Mouse (Mus musculus) forebrain, embryonic 11.5 days (tissue): Measurements from ENCODE around the gene Gpr137. TPM values are rescaled to one million over a fixed set of nuclear protein-coding genes. Genes with fewer than 3 reads are reported as not detected.

Source experiments
- ATAC-seq: fragments of 200-750 bp; cut with Nextera tagmentation; replicated peaks from 2 replicates; pipeline ENCODE4 v1.8.0; 2017; ENCODE audit warnings: moderate TSS enrichment; ENCODE audit not compliant: low FRiP score
- DNase-seq: peaks from one replicate; pipeline ENCODE4 v3.0.0-alpha.2; 2017; ENCODE audit warnings: low spot score
- H3K27ac ChIP-seq: fragments of 300-500 bp; sonication (generic); 2 replicates; pipeline ENCODE4 v1.5.1; 2014; ENCODE audit warnings: low read depth, low read length
- H3K27me3 ChIP-seq: fragments of 300-500 bp; sonication (generic); 2 replicates; pipeline ENCODE4 v1.6.1; 2014; ENCODE audit warnings: mild to moderate bottlenecking, low read length, mixed read lengths; ENCODE audit not compliant: control insufficient read depth, insufficient read depth
- H3K36me3 ChIP-seq: fragments of 300-500 bp; sonication (generic); 2 replicates; pipeline ENCODE4 v1.6.1; 2014; ENCODE audit warnings: mild to moderate bottlenecking, low read length, moderate library complexity, mixed read lengths; ENCODE audit not compliant: control insufficient read depth, insufficient read depth
- H3K4me1 ChIP-seq: fragments of 300-500 bp; sonication (generic); replicated peaks from 2 replicates; pipeline ENCODE4 v1.6.1; 2014; ENCODE audit warnings: low read length, mixed read lengths; ENCODE audit not compliant: control insufficient read depth, insufficient read depth
- H3K4me2 ChIP-seq: fragments of 300-500 bp; sonication (generic); 2 replicates; pipeline ENCODE4 v1.6.1; 2014; ENCODE audit warnings: low read depth, mild to moderate bottlenecking, low read length, moderate library complexity, mixed read lengths; ENCODE audit not compliant: severe bottlenecking
- H3K4me3 ChIP-seq: fragments of 300-500 bp; sonication (generic); 2 replicates; pipeline ENCODE4 v1.5.1; 2014; ENCODE audit warnings: low read depth, low read length
- H3K9ac ChIP-seq: fragments of 300-500 bp; sonication (generic); 2 replicates; pipeline ENCODE4 v1.6.1; 2014; ENCODE audit warnings: low read length
- H3K9me3 ChIP-seq: fragments of 300-500 bp; sonication (generic); 2 replicates; pipeline ENCODE4 v1.6.1; 2016; ENCODE audit warnings: low read length, mixed read lengths; ENCODE audit not compliant: control insufficient read depth
- WGBS: fragments of 180-500 bp; shearing (Covaris S2); extraction: QIAGEN DNeasy Blood & Tissue Kit; methylation state at CpG from one replicate; pipeline ENCODE4 v1.1.7; 2014; 5-methylcytosine and 5-hydroxymethylcytosine counted together
- polyA plus RNA-seq: library from polyadenylated mRNA; unstranded; fragments of >200 nt; fragmentation: Nextera tagmentation; extraction: Ambion mirVana; gene quantifications from 2 replicates; pipeline ENCODE4 v1.2.1, GENCODE M21; 2014

The Gpr137 gene
- polyA plus RNA-seq, 1 experiment from 2014 or later, result 32.7 TPM

GRCm38 (mm10) chr19:6909021-6909420 is 33.3 kb downstream of the Gpr137 start:
- Histone ChIP-seq H3K36me3 (peaks cover 11% of the 10 kb centered on the region), H3K27me3 (no peaks in the 10 kb centered on the region)

DNA sequence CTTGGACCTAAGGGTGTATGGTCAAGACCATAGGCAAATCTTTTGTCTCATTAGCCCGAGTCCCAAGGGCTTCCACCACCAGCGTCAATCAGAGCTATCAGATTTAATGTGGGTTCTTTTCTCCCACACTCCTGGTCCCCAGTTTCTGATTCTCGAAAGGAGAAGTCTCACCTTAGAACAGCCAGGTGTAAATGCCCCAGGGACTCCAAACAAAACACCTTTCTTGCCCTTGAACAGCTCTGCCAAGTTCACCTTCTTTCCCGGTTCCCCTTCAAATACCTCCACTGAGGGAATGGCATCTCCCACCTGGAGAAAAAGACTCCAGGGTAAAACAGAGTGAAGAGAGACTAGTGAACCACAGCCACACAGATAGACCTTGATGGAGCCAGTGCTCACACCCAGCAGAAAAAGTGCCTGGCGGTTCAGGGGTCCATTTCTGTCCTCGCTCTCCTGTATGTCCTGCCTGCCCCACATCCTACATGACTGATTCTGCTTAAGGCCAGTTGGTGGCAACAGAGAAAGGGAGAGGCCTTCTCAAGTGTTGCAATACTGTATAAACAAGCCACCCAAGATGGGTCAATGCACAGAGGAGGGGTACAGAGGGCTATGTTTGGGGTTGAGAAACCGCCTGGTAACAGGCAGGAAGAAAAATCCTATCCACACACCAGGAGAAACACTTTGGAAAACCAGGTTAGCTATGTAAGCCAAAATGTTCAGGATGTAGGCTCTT is 34.3 kb downstream of the Gpr137 start:
- Histone ChIP-seq H3K4me2 (peak overlapping the region; percentile 93), H3K36me3 (peaks cover 9% of the 10 kb centered on the region), H3K4me3 (no peak overlapping the region), H3K4me1 (peaks cover 15% of the 10 kb centered on the region), H3K27me3 (no peaks in the 10 kb centered on the region), H3K9ac (no peak overlapping the region), H3K9me3 (no peaks in the 10 kb centered on the region), H3K27ac (no peak overlapping the region)
- no peak for ATAC-seq
- WGBS, result 89% methylated on average over 7 of the region's 7 CpGs
- no peak for DNase-seq

More at GRCm38 (mm10) chr19:6909021-6909420, 33.3 kb downstream of the Gpr137 start:
- peaks cover 15% of the 10 kb centered on the region for H3K4me1 ChIP-seq
- no peak for DNase-seq
- H3K27ac ChIP-seq, result peak overlapping the region; percentile 96
- no peaks in the 10 kb centered on the region for H3K9me3 ChIP-seq
- 16% methylated on average over 11 of the region's 11 CpGs for WGBS
- H3K4me3 ChIP-seq, result peak overlapping the region; percentile 65
- H3K4me2 ChIP-seq, result peak overlapping the region; percentile 93
- no peak for ATAC-seq
- peak overlapping the region; percentile 67 for H3K9ac ChIP-seq

DNA sequence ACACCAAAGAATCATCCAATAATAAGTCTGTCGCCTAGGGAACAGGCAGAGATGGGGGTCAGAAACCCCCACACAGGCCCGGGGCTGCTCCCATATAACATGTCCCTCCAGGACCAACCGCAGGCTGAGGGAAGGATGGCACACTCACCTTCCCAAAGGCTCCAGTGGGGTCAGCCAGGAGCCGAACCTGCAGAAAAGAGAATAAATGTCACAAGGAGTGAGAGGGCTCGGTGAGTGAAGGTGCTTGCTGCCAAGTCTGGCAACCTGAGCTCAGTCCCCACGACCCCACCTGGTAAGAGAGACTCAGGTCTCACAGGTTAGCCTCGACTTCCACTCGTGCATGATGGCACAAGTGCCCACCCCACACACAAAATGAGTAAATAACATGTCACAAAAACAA is 35.2 kb downstream of the Gpr137 start:
- Histone ChIP-seq H3K4me1 (peaks cover 15% of the 10 kb centered on the region), H3K27me3 (no peaks in the 10 kb centered on the region), H3K4me2 (no peak overlapping the region), H3K9ac (no peak overlapping the region), H3K27ac (no peak overlapping the region), H3K4me3 (no peak overlapping the region), H3K9me3 (no peaks in the 10 kb centered on the region), H3K36me3 (peaks cover 4% of the 10 kb centered on the region)
- ATAC-seq, result no peak
- 89% methylated on average over 8 of the region's 8 CpGs for WGBS
- no peak for DNase-seq

DNA sequence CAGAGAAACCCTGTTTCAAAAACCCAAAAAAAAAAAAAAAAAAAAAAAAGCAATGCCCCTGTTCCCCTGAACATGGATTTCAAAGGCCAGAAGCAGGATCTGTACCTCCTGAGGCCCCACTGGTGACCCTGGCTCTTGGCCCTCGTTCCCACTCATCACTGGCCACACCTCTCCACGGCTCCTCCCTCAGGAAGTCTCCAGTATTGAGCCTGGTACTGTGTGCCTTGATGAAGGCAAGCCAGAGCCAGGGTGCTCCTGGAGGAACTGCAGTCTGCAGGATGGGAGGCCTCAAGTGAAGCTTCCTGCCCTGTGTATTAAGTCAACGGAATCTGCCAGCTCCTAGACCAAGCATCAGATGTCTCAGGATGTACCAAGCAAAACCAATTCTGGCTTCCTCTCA is 36.1 kb downstream of the Gpr137 start:
- H3K36me3 ChIP-seq, result peaks cover 4% of the 10 kb centered on the region
- no peak overlapping the region for H3K4me3 ChIP-seq
- 88% methylated on average over 3 of the region's 3 CpGs for WGBS
- no peak overlapping the region for H3K4me2 ChIP-seq
- no peak overlapping the region for H3K27ac ChIP-seq
- no peak overlapping the region for H3K9ac ChIP-seq
- H3K9me3 ChIP-seq, result no peaks in the 10 kb centered on the region
- ATAC-seq (no peak), DNase-seq (peak; percentile 47)
- no peaks in the 10 kb centered on the region for H3K27me3 ChIP-seq
- peaks cover 15% of the 10 kb centered on the region for H3K4me1 ChIP-seq

DNA sequence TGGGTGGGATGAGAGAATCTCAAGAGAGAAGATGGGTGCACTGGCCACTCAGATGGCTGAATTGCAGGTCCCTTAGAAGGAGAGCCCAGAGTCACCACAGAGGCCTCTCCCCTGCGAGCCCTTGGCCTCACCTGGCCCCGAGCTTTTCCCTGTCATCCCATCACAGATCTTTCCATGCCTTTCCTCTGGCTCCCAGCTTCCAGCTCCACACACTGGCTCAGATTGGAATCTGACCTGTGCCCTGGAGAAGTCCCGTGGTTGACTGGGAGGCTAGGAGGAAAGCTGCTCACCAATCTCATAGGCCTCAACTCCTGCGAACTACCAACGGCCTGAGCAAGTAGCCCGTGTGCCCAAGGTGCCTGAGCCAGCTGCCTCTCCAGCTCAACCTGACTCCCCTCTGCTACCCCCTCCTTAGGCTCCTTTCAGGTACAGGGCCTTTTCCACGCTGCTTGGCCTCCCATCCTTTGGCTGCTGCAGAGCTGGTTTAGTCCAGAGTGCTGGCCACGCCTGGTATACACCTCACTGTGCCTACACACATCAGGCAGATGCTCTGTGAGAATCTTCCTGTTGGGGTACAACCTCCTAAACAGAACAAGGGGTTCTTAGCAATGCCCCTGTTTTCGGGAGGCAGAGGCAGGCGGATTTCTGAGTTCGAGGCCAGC is 36.7 kb downstream of the Gpr137 start:
- H3K4me2 ChIP-seq, result no peak overlapping the region
- no peaks in the 10 kb centered on the region for H3K27me3 ChIP-seq
- H3K9ac ChIP-seq, result no peak overlapping the region
- H3K4me1 ChIP-seq, result peaks cover 12% of the 10 kb centered on the region; the same call in 1 of the 2 replicates
- no peak overlapping the region for H3K4me3 ChIP-seq
- ATAC-seq (no peak), DNase-seq (no peak)
- peaks cover 4% of the 10 kb centered on the region for H3K36me3 ChIP-seq
- no peak overlapping the region for H3K27ac ChIP-seq
- H3K9me3 ChIP-seq, result no peaks in the 10 kb centered on the region
- 94% methylated on average over 11 of the region's 11 CpGs for WGBS

DNA sequence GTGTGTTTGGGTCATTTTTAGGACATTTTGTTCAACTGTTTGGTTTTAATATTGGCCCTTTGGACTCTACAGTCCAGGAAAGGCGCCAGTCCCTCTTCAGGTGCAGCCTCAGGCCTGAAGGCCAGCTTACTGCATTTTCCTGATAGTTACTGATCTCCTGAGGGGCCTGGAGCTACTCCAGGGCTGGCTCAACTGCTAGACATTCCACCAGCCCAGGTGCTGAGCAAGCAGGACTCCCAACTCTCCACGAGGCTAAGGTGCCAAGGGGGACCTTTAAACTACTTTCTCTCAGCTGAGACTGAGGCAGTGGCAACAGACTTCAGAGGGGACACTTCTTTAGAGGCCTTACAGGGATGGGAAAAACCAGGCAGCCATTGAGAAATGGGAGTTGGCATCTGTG is 37.4 kb downstream of the Gpr137 start:
- Histone ChIP-seq H3K4me1 (peaks cover 12% of the 10 kb centered on the region; the same call in 1 of the 2 replicates), H3K4me3 (no peak overlapping the region), H3K36me3 (peaks cover 4% of the 10 kb centered on the region), H3K4me2 (no peak overlapping the region), H3K9me3 (no peaks in the 10 kb centered on the region), H3K27me3 (no peaks in the 10 kb centered on the region), H3K9ac (no peak overlapping the region), H3K27ac (no peak overlapping the region)
- DNase-seq (no peak), ATAC-seq (no peak)
- WGBS, result 89% methylated on average over 2 of the region's 2 CpGs

GRCm38 (mm10) chr19:6903031-6903430 is 39.2 kb downstream of the Gpr137 start:
- Histone ChIP-seq H3K4me1 (peaks cover 2% of the 10 kb centered on the region; the same call in 1 of the 2 replicates), H3K27ac (no peak overlapping the region), H3K4me3 (no peak overlapping the region), H3K9ac (no peak overlapping the region), H3K27me3 (no peaks in the 10 kb centered on the region), H3K9me3 (no peaks in the 10 kb centered on the region), H3K4me2 (no peak overlapping the region), H3K36me3 (peaks cover 4% of the 10 kb centered on the region)
- 97% methylated on average over 1 of the region's 1 CpGs for WGBS
- DNase-seq (no peak), ATAC-seq (no peak)

DNA sequence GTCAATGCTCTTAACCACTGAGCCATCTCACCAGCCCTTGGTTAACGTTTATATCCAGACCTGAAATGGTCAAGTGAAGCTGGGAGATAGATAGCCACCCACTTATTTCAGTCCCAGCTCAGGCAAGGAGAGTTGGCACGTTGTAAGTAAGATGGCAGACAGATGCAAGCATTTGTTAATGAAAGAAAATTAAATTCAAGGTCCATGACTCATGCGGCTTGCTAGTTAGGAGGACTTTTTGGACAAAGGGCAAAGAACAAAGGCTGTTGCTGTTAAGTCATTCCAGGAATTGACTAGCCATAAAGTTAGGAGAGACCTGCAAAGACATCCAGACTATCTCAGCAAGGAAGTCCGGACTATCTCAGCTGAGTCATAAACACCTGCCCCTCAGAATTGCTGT is 42.6 kb downstream of the Gpr137 start:
- no peaks in the 10 kb centered on the region for H3K27me3 ChIP-seq
- no peaks in the 10 kb centered on the region for H3K36me3 ChIP-seq
- no peak overlapping the region for H3K27ac ChIP-seq
- H3K4me3 ChIP-seq, result no peak overlapping the region
- DNase-seq, result no peak
- no peak for ATAC-seq
- no peak overlapping the region for H3K4me2 ChIP-seq
- 89% methylated on average over 4 of the region's 4 CpGs for WGBS
- no peak overlapping the region for H3K9ac ChIP-seq
- no peaks in the 10 kb centered on the region for H3K4me1 ChIP-seq
- no peaks in the 10 kb centered on the region for H3K9me3 ChIP-seq
